Mouse (Mus musculus): ENCODE measurements around the gene Trex1. TPM values are rescaled to one million over a fixed set of nuclear protein-coding genes. Genes with fewer than 3 reads are reported as not detected.

Gene Trex1
- polyA plus RNA-seq, 2 experiments: 5.0 to 12.0 TPM

DNA sequence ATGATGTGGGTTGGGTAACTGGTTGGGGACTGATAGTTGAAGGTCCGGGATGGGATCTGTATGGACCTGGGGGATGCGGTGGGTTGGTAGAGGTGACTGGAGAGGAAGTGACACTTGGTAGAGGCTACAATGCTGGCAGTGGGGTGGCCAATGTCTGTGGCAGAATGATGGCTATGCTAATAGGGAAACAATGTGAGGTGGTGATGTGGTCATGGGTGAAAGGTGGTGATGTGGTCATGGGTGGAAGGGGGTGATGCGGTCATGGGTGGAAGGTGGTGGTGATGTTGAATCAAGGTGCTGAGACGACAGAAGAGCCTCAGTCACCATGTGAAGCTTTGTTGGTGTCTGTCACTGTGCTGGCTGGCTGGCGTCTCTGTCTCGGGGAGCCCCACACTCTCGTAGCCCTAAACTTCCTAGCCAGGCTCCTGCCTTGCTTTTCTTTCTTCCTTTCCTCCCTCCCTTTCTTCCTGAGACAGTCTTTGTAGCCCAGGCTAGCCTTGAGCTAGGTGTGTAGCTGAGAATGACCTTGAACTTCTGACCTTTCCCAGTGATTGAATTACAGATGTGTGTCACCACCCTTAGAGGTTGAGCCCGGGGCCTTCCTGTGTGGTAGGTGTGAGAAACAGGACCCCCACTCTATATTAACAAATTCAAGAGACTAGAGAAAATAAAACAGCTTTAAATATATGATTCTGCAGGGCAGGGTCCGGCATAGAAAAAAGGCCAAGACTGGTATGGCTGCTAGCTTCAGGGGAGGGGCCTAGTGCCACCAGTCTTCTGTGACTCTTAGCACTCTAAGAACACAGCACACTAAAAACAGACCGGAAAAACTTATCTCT is 7.7 kb downstream of the Trex1 start:
- H3K4me3 ChIP-seq (ENCODE audit: insufficient read depth in 1 of 2, low read depth in 2 of 2, low read length in 2 of 2): no peak overlapping the region
- no peaks in the 10 kb centered on the region for H3K9me3 ChIP-seq (ENCODE audit: control insufficient read depth, low read length)
- H3K4me2 ChIP-seq (ENCODE audit: low read depth): no peak overlapping the region
- H3K27ac ChIP-seq: no peak overlapping the region
- WGBS (ENCODE audit: insufficient replicate concordance): 66% methylated on average over 10 of the region's 10 CpGs
- H3K36me3 ChIP-seq (replicated peaks; ENCODE audit: control insufficient read depth, insufficient read depth, low read depth): no peaks in the 10 kb centered on the region
- H3K4me1 ChIP-seq (replicated peaks; ENCODE audit: control insufficient read depth in 2 of 2, insufficient read depth in 2 of 2, low read length in 1 of 2): peaks cover 0 to 10% of the 10 kb centered on the region in 2 experiments; a peak in 2 of 4 replicates
- no peak for TF ChIP-seq CTCF (IDR thresholded peaks at IDR 0.05; ENCODE audit: low read depth)
- no peak for TF ChIP-seq EP300 (IDR thresholded peaks at IDR 0.05; ENCODE audit: low read depth)
- DNase-seq (ENCODE audit: low read depth in 3 of 3, low spot score in 3 of 3): no peak
- no peak for ATAC-seq (ENCODE audit: insufficient read depth)
- H3K9ac ChIP-seq (replicated peaks): no peak overlapping the region
- no peaks in the 10 kb centered on the region for H3K27me3 ChIP-seq (ENCODE audit: control insufficient read depth, insufficient read depth, low read length)

DNA sequence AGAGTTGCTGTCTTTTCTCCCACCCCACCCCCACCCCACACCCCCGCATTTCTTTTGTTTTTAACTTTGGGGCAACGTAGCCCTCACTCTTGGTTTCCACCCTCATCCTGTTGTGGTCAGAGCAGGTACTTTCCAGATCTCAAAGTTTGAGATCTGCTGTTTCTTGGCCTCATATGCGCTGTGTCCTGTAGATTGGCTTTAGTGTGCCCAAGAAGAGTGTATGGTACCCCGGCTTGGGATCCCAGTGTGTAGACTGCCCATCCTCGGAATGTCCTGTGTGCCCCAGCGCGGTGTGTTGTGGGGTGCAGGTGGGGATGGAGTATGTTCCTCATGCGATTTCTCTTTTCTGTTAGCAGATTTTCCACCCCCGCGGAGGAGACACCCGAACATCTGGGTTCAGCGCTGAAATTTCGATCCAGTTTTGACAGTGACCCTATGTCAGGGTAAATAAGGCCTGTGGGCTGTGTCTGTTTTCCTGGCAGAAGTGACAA is 8.5 kb downstream of the Trex1 start:
- Histone ChIP-seq H3K4me3 (ENCODE audit: insufficient read depth in 1 of 2, low read depth in 2 of 2, low read length in 2 of 2) (no peak overlapping the region), H3K9ac (replicated peaks) (no peak overlapping the region), H3K4me2 (ENCODE audit: low read depth) (no peak overlapping the region), H3K36me3 (replicated peaks; ENCODE audit: control insufficient read depth, insufficient read depth, low read depth) (no peaks in the 10 kb centered on the region), H3K27ac (no peak overlapping the region), H3K27me3 (ENCODE audit: control insufficient read depth, insufficient read depth, low read length) (no peaks in the 10 kb centered on the region), H3K4me1 (replicated peaks; ENCODE audit: control insufficient read depth in 2 of 2, insufficient read depth in 2 of 2, low read length in 1 of 2) (peaks cover 0 to 10% of the 10 kb centered on the region in 2 experiments; a peak in 2 of 4 replicates), H3K9me3 (ENCODE audit: control insufficient read depth, low read length) (no peaks in the 10 kb centered on the region)
- WGBS (ENCODE audit: insufficient replicate concordance): 67% methylated on average over 13 of the region's 13 CpGs
- no peak for TF ChIP-seq EP300 (IDR thresholded peaks at IDR 0.05; ENCODE audit: low read depth)
- TF ChIP-seq CTCF (IDR thresholded peaks at IDR 0.05; ENCODE audit: low read depth): no peak
- DNase-seq (ENCODE audit: low read depth in 3 of 3, low spot score in 3 of 3): no peak
- no peak for ATAC-seq (ENCODE audit: insufficient read depth)

- no peak for ATAC-seq (ENCODE audit: insufficient read depth)
- no peaks in the 10 kb centered on the region for H3K36me3 ChIP-seq (replicated peaks; ENCODE audit: control insufficient read depth, insufficient read depth, low read depth)
- H3K9me3 ChIP-seq (ENCODE audit: control insufficient read depth, low read length): no peaks in the 10 kb centered on the region
- H3K4me1 ChIP-seq (replicated peaks; ENCODE audit: control insufficient read depth in 2 of 2, insufficient read depth in 2 of 2, low read length in 1 of 2): peaks cover 0 to 10% of the 10 kb centered on the region in 2 experiments; a peak in 2 of 4 replicates
- no peak overlapping the region for H3K27ac ChIP-seq
- H3K27me3 ChIP-seq (ENCODE audit: control insufficient read depth, insufficient read depth, low read length): no peaks in the 10 kb centered on the region
- DNase-seq (ENCODE audit: low read depth in 3 of 3, low spot score in 3 of 3): no peak
- H3K4me2 ChIP-seq (ENCODE audit: low read depth): no peak overlapping the region
- TF ChIP-seq CTCF (IDR thresholded peaks at IDR 0.05; ENCODE audit: low read depth) (no peak), EP300 (IDR thresholded peaks at IDR 0.05; ENCODE audit: low read depth) (no peak)
- H3K9ac ChIP-seq (replicated peaks): no peak overlapping the region
- no peak overlapping the region for H3K4me3 ChIP-seq (ENCODE audit: insufficient read depth in 1 of 2, low read depth in 2 of 2, low read length in 2 of 2)
- 63% methylated on average over 3 of the region's 3 CpGs for WGBS (ENCODE audit: insufficient replicate concordance)
Measured at GRCm38 (mm10) chr9:109050674-109050997, 8.9 kb downstream of the Trex1 start.

- Histone ChIP-seq H3K4me1 (replicated peaks; ENCODE audit: control insufficient read depth in 2 of 2, insufficient read depth in 2 of 2, low read length in 1 of 2) (peaks cover 0 to 6% of the 10 kb centered on the region in 2 experiments; a peak in 1 of 4 replicates), H3K9ac (replicated peaks) (no peak overlapping the region), H3K4me3 (ENCODE audit: insufficient read depth in 1 of 2, low read depth in 2 of 2, low read length in 2 of 2) (no peak overlapping the region), H3K27me3 (ENCODE audit: control insufficient read depth, insufficient read depth, low read length) (no peaks in the 10 kb centered on the region), H3K36me3 (replicated peaks; ENCODE audit: control insufficient read depth, insufficient read depth, low read depth) (no peaks in the 10 kb centered on the region), H3K4me2 (ENCODE audit: low read depth) (no peak overlapping the region), H3K27ac (no peak overlapping the region), H3K9me3 (ENCODE audit: control insufficient read depth, low read length) (no peaks in the 10 kb centered on the region)
- ATAC-seq (ENCODE audit: insufficient read depth) (no peak), DNase-seq (ENCODE audit: low read depth in 3 of 3, low spot score in 3 of 3) (no peak)
- WGBS (ENCODE audit: insufficient replicate concordance): 66% methylated on average over 9 of the region's 9 CpGs
- TF ChIP-seq CTCF (IDR thresholded peaks at IDR 0.05; ENCODE audit: low read depth): no peak
- no peak for TF ChIP-seq EP300 (IDR thresholded peaks at IDR 0.05; ENCODE audit: low read depth)
Measured at GRCm38 (mm10) chr9:109049996-109050673, 9.4 kb downstream of the Trex1 start.

DNA sequence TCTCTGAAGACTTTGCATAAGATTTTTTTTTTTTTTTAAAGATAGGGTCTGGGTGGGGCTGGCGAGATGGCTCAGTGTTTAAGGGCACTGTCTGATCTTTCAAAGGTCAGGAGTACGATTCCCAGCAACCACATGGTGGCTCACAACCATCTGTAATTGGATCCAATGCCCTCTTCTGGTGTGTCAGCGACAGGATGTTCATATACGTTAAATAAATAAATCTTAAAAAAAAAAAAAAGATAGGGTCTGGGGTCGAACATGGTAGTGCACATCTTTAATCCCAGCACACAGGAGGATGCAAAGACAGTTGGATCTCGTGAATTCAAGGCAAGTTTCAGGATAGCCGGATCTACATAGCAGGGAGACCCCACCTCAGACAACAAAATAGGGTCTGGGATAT is 10.2 kb downstream of the Trex1 start:
- H3K27me3 ChIP-seq (ENCODE audit: control insufficient read depth, insufficient read depth, low read length): no peaks in the 10 kb centered on the region
- H3K4me1 ChIP-seq (replicated peaks; ENCODE audit: control insufficient read depth in 2 of 2, insufficient read depth in 2 of 2, low read length in 1 of 2): peaks cover 0 to 3% of the 10 kb centered on the region in 2 experiments; a peak in 1 of 4 replicates
- WGBS (ENCODE audit: insufficient replicate concordance): 60% methylated on average over 7 of the region's 7 CpGs
- H3K36me3 ChIP-seq (replicated peaks; ENCODE audit: control insufficient read depth, insufficient read depth, low read depth): no peaks in the 10 kb centered on the region
- H3K4me2 ChIP-seq (ENCODE audit: low read depth): no peak overlapping the region
- no peak for TF ChIP-seq EP300 (IDR thresholded peaks at IDR 0.05; ENCODE audit: low read depth)
- TF ChIP-seq CTCF (IDR thresholded peaks at IDR 0.05; ENCODE audit: low read depth): no peak
- H3K27ac ChIP-seq: no peak overlapping the region
- H3K4me3 ChIP-seq (ENCODE audit: insufficient read depth in 1 of 2, low read depth in 2 of 2, low read length in 2 of 2): no peak overlapping the region
- DNase-seq (ENCODE audit: low read depth in 3 of 3, low spot score in 3 of 3): no peak
- H3K9ac ChIP-seq (replicated peaks): no peak overlapping the region
- no peak for ATAC-seq (ENCODE audit: insufficient read depth)
- no peaks in the 10 kb centered on the region for H3K9me3 ChIP-seq (ENCODE audit: control insufficient read depth, low read length)
